Mouse (Mus musculus) Patski (cell line): ENCODE data around the gene Pde3a. TPM values are rescaled to one million over a fixed set of nuclear protein-coding genes. Genes with fewer than 3 reads are reported as not detected.
A peak's percentile ranks its signal among the peaks of the same experiment; 100 is the strongest.
"Not testable (repeated sequence)": the region's sequence is repeated elsewhere in the genome, so short reads cannot be mapped to it uniquely, and the experiment has no call there.

ENCODE experiments used
- ATAC-seq: fragments of 100-300 bp; one replicate; pipeline ENCODE4 v1.8.0; 2021
- CTCF ChIA-PET: fragments of 350-600 bp; sonication (Branson Sonifier 250); formaldehyde crosslinking; loops from one replicate; lab custom pipeline; 2022; ENCODE audit warnings: inconsistent platforms; lab: Charles Lee
- POLR2A ChIA-PET: fragments of 350-600 bp; sonication (Branson Sonifier 250); formaldehyde crosslinking; loops from one replicate; lab custom pipeline; 2022; ENCODE audit warnings: antibody characterized with exemption, inconsistent platforms; lab: Charles Lee
- DNase-seq: peaks from one replicate; pipeline ENCODE4 v3.0.0-alpha.2; 2011; ENCODE audit warnings: low read depth, low spot score
- H3K27me3 ChIP-seq: fragments of 371-371 bp; one replicate; pipeline ENCODE4 v1.5.1; 2021
- CTCF ChIP-seq: fragments of 100-300 bp; IDR thresholded peaks from one replicate; pipeline ENCODE4 v1.5.1; 2021
- in situ Hi-C: fragments of 300-500 bp; cut with MboI; formaldehyde crosslinking; loops from 3 replicates; pipeline ENCODE4 v1.11.1; 2018; ENCODE audit warnings: low pct_unique_long_range_greater_than_20kb, mixed read lengths
- polyA plus RNA-seq: library from polyadenylated mRNA; unstranded; gene quantifications from one replicate; pipeline ENCODE4 v1.2.3, GENCODE M21; 2021

Gene Pde3a
- polyA plus RNA-seq, 1 experiment from 2014 or later = 0.32 TPM

DNA sequence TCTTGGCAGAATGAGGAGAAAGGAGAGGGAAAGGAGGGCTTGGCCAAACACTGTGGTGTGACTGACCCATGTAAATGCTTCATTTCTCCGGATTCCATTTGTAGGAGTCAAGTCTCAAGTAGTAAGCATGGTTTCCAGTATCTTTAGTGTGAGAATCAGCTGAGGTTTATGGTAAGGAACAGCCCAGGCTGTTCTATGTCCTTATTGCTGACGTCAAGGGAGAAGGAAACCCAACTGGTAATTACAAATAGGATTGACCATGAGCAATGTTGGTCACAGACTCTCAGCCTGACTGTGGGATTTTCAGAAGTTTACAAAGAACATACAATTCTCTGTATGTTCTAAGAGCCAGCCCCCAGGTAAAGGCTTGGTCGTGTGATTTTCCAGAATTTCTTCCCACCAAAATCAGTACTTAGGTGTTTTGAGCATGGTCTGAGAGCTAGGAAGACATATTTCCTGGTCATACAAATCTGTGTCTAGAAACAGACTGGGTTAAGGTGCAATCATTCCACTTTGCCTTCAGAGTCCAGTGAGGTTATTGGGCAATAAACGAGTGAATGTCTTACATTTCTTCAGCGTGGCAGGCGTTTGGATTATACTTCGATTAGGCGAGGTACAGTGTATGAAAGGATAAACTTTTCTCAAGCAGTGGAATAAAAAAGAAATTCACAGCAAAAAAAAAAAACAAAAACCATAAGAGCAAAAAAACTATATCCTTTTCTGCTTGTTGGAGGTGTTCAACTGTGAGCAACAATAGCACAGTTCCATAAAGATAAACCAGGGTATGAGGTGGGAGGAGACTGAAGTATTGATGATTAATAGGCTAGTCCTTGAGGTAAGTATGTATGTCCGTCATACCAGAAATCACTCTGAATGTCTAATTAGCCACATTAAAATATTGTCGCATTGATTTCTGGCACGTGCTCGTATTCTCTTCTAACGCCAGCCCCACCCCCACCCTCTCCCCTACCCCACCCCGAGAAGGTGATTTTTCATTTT is 53.0 kb downstream of the Pde3a start:
- no peak for TF ChIP-seq CTCF

DNA sequence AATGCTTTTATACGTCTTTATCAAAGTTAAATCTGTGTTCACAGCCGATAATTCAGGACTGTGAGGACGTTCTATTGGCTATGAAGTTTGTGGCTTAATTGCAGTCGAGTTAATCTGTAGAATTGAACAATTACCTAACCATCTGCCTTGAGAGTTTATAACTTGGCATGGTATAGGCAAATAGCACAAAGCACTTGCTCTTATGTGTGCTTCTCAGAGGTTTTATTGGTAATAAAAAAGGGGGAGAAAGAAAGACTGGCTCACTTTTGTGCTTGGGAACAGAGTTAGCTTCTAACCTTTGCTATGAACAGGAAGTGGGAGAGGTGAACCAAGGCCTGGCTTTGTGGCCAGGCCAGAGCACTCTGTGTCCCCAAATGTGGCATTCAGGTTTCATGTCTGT is 53.8 kb downstream of the Pde3a start:
- in situ Hi-C loops = no loop called here
- ChIA-PET CTCF (no interaction called here), POLR2A (no interaction called here)
- no peak for DNase-seq
- TF ChIP-seq CTCF = no peak
- H3K27me3 ChIP-seq = no peaks in the 10 kb centered on the region
- no peak for ATAC-seq

More for the DNA sequence above, 53.0 kb downstream of the Pde3a start:
- H3K27me3 ChIP-seq = no peaks in the 10 kb centered on the region
- POLR2A ChIA-PET = no interaction called here
- no peak for ATAC-seq
- in situ Hi-C loops = no loop called here
- DNase-seq = no peak
- CTCF ChIA-PET = no interaction called here

DNA sequence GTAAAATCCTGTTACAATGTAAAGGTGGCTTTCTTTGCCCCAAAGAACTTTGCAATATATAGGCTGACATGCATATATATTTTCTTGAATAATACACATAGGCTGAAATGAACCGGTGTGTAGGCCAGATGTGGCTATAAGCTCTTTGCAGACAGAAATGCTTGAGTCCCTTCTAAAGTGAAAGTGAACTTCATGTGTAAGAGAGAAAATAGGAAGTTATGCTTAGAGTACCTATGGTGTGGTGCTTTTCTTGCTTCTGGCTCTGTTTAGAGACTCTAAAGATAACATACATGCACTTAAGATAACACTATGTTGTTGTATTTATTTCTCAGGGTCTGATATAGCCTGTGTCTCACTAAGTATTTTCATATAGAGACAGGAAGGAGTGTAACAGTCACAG is 58.3 kb downstream of the Pde3a start:
- CTCF ChIA-PET = no interaction called here
- ATAC-seq (no peak), DNase-seq (no peak)
- H3K27me3 ChIP-seq = no peaks in the 10 kb centered on the region
- POLR2A ChIA-PET = no interaction called here
- in situ Hi-C loops = no loop called here
- TF ChIP-seq CTCF = no peak

DNA sequence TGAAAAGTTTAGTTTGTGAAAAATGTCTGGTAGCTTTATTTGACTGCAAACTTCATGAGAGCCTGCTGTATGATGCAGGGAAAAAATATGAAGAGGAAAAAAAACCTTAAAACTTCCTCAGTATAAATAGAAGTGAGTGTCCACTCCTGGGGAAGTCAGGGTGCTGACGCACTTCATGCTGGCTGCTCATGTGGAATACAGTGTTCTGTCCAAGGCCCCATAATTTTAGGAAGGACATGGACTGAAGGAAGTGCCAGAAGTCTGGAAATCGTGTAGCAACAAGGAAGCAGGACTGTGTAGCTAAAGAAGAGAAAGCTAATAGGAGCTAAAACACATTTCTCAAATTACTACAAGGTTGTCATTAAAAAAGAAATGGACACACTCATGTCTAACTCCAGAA is 59.4 kb downstream of the Pde3a start:
- POLR2A ChIA-PET = no interaction called here
- DNase-seq (no peak), ATAC-seq (no peak)
- TF ChIP-seq CTCF = no peak
- in situ Hi-C loops = no loop called here
- no peaks in the 10 kb centered on the region for H3K27me3 ChIP-seq
- CTCF ChIA-PET = no interaction called here

DNA sequence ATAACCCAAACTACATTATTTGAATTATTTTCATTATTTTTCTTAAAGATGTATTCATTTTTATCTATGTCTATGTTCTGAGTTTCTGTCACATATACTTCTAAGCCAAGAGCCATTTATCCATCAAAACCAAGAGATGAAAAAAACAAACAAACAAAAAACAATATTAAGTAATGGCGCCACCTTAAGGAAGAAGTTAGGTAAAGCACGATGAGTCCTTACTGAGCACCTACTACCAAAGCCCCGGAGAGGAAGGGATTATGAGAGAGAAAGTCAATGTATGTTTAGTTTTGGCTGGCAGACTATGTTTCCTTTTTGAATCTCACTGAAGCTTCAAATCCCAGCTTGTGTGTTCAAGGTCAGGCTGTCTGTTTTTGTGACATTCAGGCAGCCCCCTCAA is 60.8 kb downstream of the Pde3a start:
- H3K27me3 ChIP-seq = no peaks in the 10 kb centered on the region
- no peak for DNase-seq
- in situ Hi-C loops = no loop called here
- no peak for ATAC-seq
- peak; percentile 37 for TF ChIP-seq CTCF
- POLR2A ChIA-PET = no interaction called here
- CTCF ChIA-PET = no interaction called here

DNA sequence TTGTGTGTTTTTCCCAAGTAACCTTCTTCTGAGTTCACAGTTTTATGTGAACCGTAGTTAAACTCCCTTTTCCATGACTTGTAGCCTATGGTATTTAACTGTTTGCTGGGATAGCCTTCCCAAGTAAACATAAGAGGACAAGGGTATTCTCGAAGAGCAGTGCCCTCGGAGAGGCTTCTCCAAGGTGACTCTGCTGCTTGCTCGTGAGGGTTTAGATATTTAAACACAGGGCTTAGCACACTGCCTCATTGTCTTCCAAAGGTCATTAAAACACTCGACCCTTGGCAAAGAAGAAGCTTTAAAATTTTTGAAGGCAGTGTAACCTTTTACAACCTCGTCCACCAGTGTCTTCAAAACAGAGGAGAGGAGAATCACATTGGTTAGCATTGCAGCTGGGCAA is 61.3 kb downstream of the Pde3a start:
- ChIA-PET POLR2A (no interaction called here), CTCF (no interaction called here)
- ATAC-seq (no peak), DNase-seq (no peak)
- H3K27me3 ChIP-seq = no peaks in the 10 kb centered on the region
- in situ Hi-C loops = no loop called here
- no peak for TF ChIP-seq CTCF

DNA sequence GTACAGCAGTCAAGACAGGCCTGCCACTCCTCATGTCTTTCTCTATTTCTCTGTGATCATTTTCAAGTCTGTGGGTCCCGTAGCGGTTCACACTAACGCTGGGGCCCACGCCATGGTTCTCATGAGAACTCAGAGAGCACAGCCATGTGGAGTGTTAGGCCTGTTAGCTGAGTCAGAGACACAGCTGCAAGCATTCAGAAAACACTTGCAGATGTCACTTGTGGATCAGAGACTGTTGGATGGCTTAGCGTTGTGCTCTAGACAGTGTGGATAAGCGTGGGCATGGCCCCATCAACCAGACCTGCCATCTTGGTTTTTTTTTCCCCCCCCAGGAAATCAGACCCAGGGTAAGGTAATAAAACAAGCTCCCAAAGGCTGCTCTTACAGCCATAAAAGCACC is 62.5 kb downstream of the Pde3a start:
- ChIA-PET POLR2A (interaction anchor here (1.0 kb wide), 1 partner anchor 21 kb away, joined by 3 read pairs; no protein-coding TSS in a partner anchor), CTCF (interaction anchor here (0.9 kb wide), 1 partner anchor 15 kb away, joined by 3 read pairs; no protein-coding TSS in a partner anchor)
- DNase-seq = no peak
- H3K27me3 ChIP-seq = no peaks in the 10 kb centered on the region
- in situ Hi-C loops = no loop called here
- TF ChIP-seq CTCF = no peak
- no peak for ATAC-seq

DNA sequence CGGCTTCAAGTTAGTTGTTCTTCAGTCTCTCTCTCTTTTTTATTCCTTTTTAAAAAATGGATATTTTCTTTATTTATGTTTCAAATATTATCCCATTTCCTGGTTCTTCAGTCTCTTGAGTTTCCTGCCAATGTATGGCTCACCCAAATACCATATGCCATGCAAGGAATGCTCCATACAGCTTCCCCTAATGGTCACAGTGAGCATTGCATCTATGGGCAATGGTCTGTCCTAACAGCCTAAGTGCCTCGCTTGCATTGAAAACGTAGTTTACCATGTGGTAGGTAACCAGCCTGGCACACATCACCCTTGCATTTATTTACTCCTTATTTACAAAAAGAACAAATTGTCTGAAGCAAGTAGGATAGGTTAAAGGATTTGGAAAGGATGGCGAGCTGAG is 64.0 kb downstream of the Pde3a start:
- ChIA-PET CTCF (no interaction called here), POLR2A (no interaction called here)
- H3K27me3 ChIP-seq = no peaks in the 10 kb centered on the region
- ATAC-seq = no peak
- in situ Hi-C loops = no loop called here
- no peak for TF ChIP-seq CTCF
- no peak for DNase-seq

DNA sequence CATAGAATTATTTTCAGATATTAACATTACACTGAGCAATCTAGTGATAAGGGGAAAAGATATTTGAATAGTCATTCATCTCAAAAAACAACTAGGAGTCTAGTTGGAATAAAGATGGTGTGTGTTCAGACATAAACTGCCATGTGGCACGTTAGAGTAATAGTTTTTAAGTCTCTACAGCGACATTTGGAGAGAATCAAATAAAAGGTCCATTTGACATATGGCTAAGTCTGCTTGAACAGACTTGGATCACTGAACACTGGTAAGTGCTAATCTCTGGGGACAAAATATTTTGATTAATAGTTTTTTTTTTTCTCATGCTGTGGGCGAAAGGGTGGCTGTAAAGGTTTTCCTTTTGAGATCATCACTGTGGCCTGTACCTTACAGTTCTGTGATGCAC is 69.4 kb downstream of the Pde3a start:
- in situ Hi-C loops = no loop called here
- no peak for DNase-seq
- CTCF ChIA-PET = no interaction called here
- no peak for ATAC-seq
- TF ChIP-seq CTCF = no peak
- H3K27me3 ChIP-seq = no peaks in the 10 kb centered on the region
- POLR2A ChIA-PET = no interaction called here

DNA sequence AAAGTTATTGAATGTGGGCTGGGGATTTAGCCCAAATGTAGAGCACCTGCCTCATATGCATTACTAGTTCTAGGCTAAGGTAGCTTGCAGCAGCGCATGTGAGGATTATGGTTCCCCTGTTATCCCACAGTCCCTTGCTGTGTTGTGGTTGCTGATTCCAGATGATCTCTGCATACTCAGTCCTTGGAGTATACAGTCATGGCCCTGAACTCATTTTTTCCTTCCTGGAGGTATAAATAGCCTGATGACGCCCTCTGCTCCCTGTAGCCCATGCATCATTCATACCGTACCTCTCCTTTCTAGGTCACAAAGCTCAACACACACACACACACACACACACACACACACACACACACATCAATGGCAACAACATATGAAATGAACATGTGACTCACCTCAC is 72.2 kb downstream of the Pde3a start:
- ATAC-seq = no peak
- in situ Hi-C loops = no loop called here
- ChIA-PET CTCF (no interaction called here), POLR2A (no interaction called here)
- TF ChIP-seq CTCF = no peak
- no peak for DNase-seq
- H3K27me3 ChIP-seq = peaks cover 12% of the 10 kb centered on the region

DNA sequence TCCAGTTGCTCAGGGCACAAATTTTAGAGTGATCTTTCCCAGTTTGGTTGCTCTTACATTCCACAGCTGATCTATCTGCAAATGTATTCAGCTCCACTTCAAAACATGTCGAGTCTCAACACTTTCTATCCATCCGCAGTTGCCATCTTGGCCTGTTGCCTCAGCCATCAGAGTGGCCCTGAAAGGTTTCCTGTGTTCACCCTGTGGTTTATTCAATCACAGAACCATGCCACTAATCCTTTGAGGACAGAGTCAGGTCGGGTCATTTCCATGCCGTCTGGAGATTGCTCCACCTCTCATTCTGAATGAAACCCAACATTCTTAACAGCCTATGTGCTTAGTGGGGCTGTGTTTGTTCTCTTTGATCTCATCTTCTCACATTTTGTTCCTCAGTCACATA is 73.9 kb downstream of the Pde3a start:
- peaks cover 12% of the 10 kb centered on the region for H3K27me3 ChIP-seq
- no peak for DNase-seq
- POLR2A ChIA-PET = no interaction called here
- no peak for TF ChIP-seq CTCF
- ATAC-seq = no peak
- in situ Hi-C loops = no loop called here
- CTCF ChIA-PET = no interaction called here

DNA sequence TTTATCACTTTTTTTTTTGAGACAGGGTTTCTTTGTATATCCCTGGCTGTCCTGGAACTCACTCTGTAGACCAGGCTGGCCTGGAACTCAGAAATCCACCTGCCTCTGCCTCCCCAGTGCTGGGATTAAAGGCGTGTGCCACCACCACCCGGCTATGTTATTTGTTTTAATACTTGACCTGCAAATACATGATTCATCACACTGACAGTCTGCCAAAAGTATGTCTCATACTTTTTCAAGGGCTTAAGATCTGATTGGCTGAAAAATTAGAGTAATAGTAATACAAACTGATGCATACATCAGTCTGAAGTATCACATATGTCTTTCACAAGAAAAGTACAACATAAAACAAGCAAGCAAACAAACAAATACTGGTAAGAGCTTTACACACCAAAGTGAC is 78.1 kb downstream of the Pde3a start:
- CTCF ChIA-PET = interaction anchor here (1.2 to 1.5 kb wide), 2 partner anchors 9 to 15 kb away, joined by 3 read pairs; no protein-coding TSS in a partner anchor
- POLR2A ChIA-PET, in situ Hi-C loops: not testable (repeated sequence)

More for the DNA sequence above, 78.1 kb downstream of the Pde3a start:
- DNase-seq, ATAC-seq: not testable (repeated sequence)
- peaks cover 12% of the 10 kb centered on the region for H3K27me3 ChIP-seq
